Mouse (Mus musculus): ENCODE measurements around the gene Clmp. TPM values are rescaled to one million over a fixed set of nuclear protein-coding genes. Genes with fewer than 3 reads are reported as not detected.
A peak's percentile ranks its signal among the peaks of the same experiment; 100 is the strongest.

Gene Clmp
- total RNA-seq, 2 experiments from 2014 or later: 0.26 TPM; not detected in 1

DNA sequence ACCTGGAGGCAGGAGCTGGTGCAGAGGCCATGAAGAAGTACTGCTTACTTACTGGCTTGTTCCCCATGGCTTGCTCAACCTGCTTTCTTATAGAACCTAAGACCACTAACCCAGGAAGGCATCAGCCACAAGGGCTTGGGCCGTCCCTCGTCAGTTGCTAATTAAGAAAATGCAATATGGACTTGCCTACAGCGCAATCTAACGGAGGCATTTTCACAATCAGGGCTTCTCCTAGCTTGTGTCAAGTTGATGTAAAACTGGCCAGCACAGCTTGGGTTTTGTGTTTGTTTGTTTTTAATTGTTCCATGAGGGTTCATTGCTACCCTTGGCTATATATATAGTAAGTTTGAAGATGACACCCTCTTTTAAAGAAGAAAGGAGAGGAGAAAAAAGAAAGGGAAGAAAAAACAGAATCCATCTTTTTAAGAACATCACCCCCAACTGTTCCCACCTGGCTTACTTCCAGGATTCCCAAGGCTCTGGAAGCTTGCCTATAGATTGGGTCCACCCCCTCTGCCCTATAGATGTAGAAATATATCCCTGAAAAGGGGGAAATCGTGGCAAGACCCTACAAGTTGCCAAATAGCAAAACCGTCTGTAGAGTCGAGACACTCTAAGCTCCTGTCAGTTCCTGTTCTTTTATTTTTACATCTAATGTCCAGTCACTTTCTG, 42.2 kb downstream of the Clmp start:
- ATAC-seq (replicated peaks; ENCODE audit: low FRiP score, poor library complexity, severe bottlenecking): no peak

DNA sequence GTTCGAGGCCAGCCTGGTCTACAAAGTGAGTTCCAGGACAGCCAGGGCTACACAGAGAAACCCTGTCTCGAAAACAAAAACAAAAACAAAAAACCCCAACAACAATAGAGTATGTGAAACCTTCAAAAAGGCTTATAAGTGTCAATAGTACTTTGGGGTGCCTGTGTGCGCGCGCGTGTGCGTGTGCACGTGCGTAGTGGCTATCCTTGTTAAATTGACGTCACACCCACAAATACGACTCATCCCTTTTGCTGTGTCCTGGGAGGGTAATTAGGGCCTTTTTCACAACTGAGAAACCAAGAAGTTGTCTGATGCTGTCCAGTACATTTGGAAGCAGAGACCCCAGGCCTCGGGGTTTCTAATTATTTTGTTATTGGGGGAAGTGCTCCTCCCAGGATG, 44.5 kb downstream of the Clmp start:
- no peak for ATAC-seq (replicated peaks; ENCODE audit: low FRiP score, poor library complexity, severe bottlenecking)

- ATAC-seq (replicated peaks; ENCODE audit: low FRiP score, poor library complexity, severe bottlenecking): no peak
These were observed 45.2 kb downstream of the Clmp start for GRCm38 (mm10) chr9:40730701-40731590.

DNA sequence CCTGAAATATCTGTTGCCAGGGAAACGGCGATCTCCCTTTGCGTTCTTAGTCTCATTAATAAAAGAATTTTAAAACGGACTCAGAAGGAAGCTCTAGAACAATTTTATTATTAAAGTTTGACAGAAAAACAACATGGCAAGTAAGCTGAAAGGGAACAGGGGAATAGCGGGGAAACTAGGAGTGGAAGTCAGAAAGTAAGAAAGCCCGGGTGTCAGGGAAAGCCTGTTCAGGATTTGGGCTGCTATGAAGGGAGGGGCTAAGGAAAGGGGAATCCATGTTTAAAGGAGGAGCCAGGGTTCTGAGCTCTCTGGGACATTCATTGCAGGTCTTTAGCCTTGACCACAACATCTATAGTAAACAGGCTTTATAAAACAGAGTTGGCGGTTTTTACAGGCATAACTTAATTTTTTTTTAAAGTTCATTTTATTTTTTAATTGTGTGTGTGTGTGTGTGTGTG, 45.9 kb downstream of the Clmp start:
- ATAC-seq (replicated peaks; ENCODE audit: low FRiP score, poor library complexity, severe bottlenecking): no peak

DNA sequence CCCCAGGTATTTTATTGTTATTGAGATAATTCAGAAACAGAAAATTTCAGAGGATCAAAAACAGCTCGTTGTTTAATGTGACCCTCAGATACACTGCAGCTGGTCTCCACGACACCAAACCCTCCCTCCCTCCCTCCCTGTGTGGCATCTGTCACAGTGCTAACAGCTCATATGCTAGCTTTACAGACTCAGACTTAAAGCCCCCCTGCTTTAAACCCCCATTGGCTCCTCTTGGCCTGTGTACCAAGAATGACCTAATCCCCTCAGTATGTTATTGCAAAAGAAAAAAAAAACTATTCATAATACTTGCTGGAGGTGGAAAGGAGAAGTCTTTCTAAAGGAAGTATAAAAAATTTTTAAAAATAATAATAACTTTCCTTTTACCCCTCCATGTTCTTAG, 46.5 kb downstream of the Clmp start:
- ATAC-seq (replicated peaks; ENCODE audit: low FRiP score, poor library complexity, severe bottlenecking): no peak

DNA sequence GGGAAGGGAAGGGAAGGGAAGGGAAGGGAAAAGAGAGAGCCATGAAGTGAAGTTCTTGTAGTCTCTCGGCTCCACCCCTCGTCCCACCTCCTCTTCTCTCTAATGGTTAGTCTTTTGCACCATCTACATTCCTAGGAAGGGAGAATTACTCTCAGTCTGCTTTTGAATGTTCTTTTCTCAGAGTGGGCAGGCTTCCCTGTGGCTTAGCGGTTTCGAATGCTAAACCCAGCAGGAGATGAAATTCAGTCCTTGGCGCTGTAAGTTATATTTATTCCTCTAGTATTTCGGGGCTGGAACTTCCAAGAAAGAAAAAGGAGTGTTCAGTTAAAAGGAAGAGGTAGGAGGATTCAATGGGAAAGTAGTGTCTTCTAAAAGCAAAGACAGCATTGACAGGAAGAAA, 51.4 kb downstream of the Clmp start:
- ATAC-seq (replicated peaks; ENCODE audit: low FRiP score, poor library complexity, severe bottlenecking): no peak

DNA sequence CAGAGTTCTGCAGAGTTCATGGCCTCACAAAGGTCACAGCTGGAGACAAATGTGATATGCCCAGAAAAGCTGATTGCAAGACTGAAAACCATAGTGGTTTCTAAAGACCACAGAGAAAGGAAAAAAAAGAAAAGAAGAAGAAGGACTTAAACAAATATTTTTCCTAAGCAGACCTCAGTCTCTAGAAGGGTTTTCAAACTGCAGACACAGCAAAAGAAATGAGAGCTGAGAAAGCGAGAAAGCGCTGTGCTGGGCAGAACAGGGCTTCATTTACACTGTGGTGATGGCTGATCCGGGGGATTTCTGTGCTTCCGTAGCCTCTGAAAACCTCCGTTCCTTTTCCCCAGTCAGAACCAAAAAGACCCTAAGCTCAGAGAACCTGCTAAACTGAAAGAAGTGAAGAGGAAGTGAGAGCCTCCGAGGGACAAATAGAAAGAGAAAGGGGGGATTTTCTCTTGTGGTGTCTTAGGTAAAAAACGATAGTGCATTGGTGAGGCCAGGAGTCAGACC, 57.8 kb downstream of the Clmp start:
- no peak for ATAC-seq (replicated peaks; ENCODE audit: low FRiP score, poor library complexity, severe bottlenecking)

GRCm38 (mm10) chr9:40744233-40744632, 58.5 kb downstream of the Clmp start:
- no peak for ATAC-seq (replicated peaks; ENCODE audit: low FRiP score, poor library complexity, severe bottlenecking)

DNA sequence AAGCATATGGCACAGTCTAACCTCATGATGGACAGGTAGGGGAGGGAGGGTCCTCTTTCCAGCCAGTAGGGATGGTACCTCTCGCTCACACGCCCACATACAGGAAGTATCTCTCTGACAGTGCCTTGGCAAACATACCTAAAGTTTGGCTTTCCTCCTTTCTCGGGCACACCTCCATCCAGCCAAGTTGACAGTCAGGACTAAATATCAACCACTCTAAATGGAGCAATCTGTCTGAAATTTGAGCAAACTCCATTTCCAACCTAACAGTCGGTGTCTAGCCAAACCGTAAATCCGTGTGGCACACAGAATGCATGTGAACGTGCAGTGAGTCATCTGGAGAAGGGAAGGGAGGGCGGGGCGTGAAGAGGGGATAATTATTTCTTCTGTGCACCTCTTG, 61.0 kb downstream of the Clmp start:
- no peak for ATAC-seq (replicated peaks; ENCODE audit: low FRiP score, poor library complexity, severe bottlenecking)

DNA sequence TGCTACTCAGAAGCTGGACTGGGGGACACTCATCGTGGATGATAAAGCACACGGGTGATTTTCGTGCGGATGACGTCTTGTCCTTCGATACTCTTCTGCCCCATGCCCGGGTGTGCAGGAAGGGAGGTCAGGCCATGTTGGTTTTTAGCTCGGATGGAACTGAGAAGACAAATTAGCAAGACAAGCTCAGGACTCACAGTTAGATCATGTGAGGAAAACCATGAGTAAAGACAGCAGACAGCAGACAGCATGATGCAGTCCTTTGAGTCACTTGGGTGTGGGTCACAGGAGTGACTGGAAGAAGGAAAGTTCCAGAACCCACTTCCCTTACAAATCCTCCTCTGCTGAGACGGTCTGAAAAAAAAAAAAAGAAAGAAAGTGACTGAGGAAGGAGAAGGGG, 61.5 kb downstream of the Clmp start:
- no peak for ATAC-seq (replicated peaks; ENCODE audit: low FRiP score, poor library complexity, severe bottlenecking)

GRCm38 (mm10) chr9:40749832-40750620, 64.3 kb downstream of the Clmp start:
- ATAC-seq (replicated peaks; ENCODE audit: low FRiP score, poor library complexity, severe bottlenecking): no peak

DNA sequence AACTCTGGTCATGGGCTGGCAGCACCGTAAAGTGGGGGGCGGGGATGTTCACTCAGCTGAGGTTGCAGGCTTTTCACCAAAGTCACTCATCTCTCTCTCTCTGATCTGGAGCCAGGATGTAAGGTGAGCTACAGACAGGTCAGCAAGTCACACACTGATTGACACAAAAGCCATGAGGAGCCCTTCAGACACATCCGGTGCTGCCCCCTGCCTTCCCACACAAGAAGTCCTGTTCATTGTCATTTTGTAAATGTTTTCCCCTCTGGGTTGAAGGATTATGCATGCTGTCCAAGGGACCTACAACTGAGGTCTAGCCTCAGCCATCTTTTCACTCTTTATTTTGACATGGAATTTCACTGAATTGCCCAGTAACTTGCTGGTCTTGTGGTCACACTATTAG, 66.0 kb downstream of the Clmp start:
- ATAC-seq (replicated peaks; ENCODE audit: low FRiP score, poor library complexity, severe bottlenecking): no peak

DNA sequence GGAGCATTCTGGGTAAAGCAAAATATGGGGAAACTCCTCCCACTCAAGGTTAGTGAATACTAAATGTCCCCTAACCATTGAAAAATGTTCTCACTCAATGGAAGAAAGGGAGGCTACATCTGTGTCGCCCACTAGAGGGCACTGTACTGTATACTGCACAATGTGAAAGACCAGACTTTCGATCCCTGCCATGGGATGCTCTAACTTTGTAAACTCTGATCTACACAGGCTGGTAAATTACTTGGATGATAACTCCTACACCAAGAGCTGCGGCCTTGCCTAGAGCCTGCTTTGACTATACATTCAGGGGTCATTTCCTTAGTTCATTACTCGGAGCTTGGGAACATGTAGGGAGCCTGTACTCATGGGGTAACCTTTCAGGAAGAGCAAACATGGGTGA, 70.6 kb downstream of the Clmp start:
- peak; percentile 81 for ATAC-seq (replicated peaks; ENCODE audit: low FRiP score, poor library complexity, severe bottlenecking)

GRCm38 (mm10) chr9:40757105-40757626, 71.4 kb downstream of the Clmp start:
- ATAC-seq (replicated peaks; ENCODE audit: low FRiP score, poor library complexity, severe bottlenecking): no peak

GRCm38 (mm10) chr9:40757685-40758270, 72.0 kb downstream of the Clmp start:
- ATAC-seq (replicated peaks; ENCODE audit: low FRiP score, poor library complexity, severe bottlenecking): no peak

DNA sequence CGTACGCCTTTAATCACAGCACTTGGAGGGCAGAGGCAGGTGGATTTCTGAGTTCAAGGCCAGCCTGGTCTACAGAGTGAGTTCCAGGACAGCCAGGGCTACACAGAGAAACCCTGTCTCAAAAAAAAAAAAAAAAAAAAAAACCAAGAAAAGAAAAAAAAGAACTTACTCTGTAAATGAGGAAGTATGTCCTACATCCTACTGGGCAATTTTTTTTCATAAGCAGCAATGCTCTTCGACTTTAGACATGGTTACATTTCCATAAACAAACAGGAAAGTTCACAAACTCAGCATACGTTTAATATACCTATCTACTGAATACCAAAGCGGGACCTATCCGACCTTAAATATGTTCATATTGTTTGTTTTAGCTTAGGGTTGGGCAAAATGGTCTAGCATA, 76.6 kb downstream of the Clmp start:
- no peak for ATAC-seq (replicated peaks; ENCODE audit: low FRiP score, poor library complexity, severe bottlenecking)

DNA sequence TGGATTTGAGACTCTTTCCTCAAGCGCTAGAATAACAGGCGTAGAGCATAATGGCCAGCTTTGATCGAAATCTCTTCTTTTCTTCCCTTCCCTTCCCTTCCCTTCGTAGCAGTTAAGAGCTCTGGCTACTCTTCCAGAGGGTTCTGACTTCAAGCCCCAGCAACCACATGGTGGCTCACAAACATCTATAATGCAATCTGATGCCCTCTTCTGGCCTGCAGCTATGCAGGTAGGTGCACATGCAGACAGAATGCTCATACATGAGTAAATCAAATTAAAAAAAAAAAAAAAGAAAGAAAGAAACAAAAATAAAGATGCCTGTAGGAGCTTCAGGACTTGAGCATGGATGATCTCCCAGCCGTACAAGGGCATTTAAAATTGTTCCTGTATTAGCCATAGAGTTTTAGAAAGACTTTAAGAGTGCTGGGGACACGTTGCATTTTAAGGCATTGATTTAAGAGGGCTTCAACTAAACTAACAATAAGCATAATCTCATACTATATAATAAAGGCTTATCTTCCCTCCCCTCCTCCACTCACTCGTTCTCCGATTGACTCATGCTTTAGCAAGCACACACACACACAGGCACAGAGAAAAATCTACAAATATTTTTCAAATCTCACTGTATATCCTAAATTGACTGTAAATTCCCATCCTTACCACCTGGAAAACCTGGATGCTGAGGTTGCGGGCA, 79.3 kb downstream of the Clmp start:
- no peak for ATAC-seq (replicated peaks; ENCODE audit: low FRiP score, poor library complexity, severe bottlenecking)

DNA sequence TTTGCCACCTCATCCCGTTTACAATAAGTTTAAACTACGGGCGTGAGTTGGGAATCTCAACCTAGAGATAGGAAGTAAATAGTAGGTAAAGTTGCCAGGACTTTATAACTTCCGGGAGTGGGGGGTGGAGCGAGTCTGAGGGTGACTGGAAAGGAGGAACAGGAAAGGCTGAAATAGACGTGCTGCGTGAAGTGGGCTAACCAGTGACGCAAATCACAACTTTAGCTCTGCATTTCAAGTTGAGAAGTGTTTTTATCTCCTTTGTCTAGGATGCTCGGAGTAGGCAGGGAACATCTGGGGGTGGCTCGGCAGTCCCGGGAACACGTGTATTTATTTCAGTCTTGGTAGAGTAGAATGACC, 79.8 kb downstream of the Clmp start:
- ATAC-seq (replicated peaks; ENCODE audit: low FRiP score, poor library complexity, severe bottlenecking): no peak

GRCm38 (mm10) chr9:40766058-40766605, 80.4 kb downstream of the Clmp start:
- ATAC-seq (replicated peaks; ENCODE audit: low FRiP score, poor library complexity, severe bottlenecking): no peak

All from erythroblast, adult 5-6 weeks (primary cell).